Mouse (Mus musculus) heart, embryonic 15.5 days (tissue): ENCODE results near the gene Mdga2. TPM values are rescaled to one million over a fixed set of nuclear protein-coding genes. Genes with fewer than 3 reads are reported as not detected.

Source experiments
- ATAC-seq: fragments of 200-750 bp; cut with Nextera tagmentation; replicated peaks from 2 replicates; pipeline ENCODE4 v1.8.0; 2017; ENCODE audit warnings: low read depth, moderate TSS enrichment; ENCODE audit not compliant: insufficient number of reproducible peaks, insufficient read depth, low FRiP score
- H3K27ac ChIP-seq: fragments of 300-500 bp; sonication (generic); 2 replicates; pipeline ENCODE4 v1.5.1; 2015; ENCODE audit warnings: mild to moderate bottlenecking, inconsistent platforms
- H3K27me3 ChIP-seq: fragments of 300-500 bp; sonication (generic); 2 replicates; pipeline ENCODE4 v1.6.1; 2015; ENCODE audit warnings: inconsistent platforms
- H3K36me3 ChIP-seq: fragments of 300-500 bp; sonication (generic); 2 replicates; pipeline ENCODE4 v1.6.1; 2015; ENCODE audit warnings: mild to moderate bottlenecking, inconsistent platforms
- H3K4me1 ChIP-seq: fragments of 300-500 bp; sonication (generic); replicated peaks from 2 replicates; pipeline ENCODE4 v1.6.1; 2015; ENCODE audit warnings: inconsistent platforms
- H3K4me2 ChIP-seq: fragments of 300-500 bp; sonication (generic); 2 replicates; pipeline ENCODE4 v1.6.1; 2015; ENCODE audit warnings: inconsistent platforms, mild to moderate bottlenecking, moderate library complexity
- H3K4me3 ChIP-seq: fragments of 300-500 bp; sonication (generic); 2 replicates; pipeline ENCODE4 v1.5.1; 2015; ENCODE audit warnings: mild to moderate bottlenecking, inconsistent platforms
- H3K9ac ChIP-seq: fragments of 300-500 bp; sonication (generic); 2 replicates; pipeline ENCODE4 v1.6.1; 2015; ENCODE audit warnings: mild to moderate bottlenecking, inconsistent platforms
- H3K9me3 ChIP-seq: fragments of 300-500 bp; sonication (generic); replicated peaks from 2 replicates; pipeline ENCODE4 v1.6.1; 2016; ENCODE audit warnings: inconsistent platforms
- WGBS: fragments of 180-500 bp; shearing (Covaris S2); methylation state at CpG from one replicate; pipeline ENCODE4 v1.1.7; 2015; ENCODE audit warnings: mixed read lengths; 5-methylcytosine and 5-hydroxymethylcytosine counted together
- polyA plus RNA-seq: library from polyadenylated mRNA; unstranded; fragments of >200 nt; fragmentation: Nextera tagmentation; extraction: Ambion mirVana; gene quantifications from 2 replicates; pipeline ENCODE4 v1.2.1, GENCODE M21; 2015

Gene Mdga2
- polyA plus RNA-seq, 1 experiment from 2014 or later = 0.39 TPM

DNA sequence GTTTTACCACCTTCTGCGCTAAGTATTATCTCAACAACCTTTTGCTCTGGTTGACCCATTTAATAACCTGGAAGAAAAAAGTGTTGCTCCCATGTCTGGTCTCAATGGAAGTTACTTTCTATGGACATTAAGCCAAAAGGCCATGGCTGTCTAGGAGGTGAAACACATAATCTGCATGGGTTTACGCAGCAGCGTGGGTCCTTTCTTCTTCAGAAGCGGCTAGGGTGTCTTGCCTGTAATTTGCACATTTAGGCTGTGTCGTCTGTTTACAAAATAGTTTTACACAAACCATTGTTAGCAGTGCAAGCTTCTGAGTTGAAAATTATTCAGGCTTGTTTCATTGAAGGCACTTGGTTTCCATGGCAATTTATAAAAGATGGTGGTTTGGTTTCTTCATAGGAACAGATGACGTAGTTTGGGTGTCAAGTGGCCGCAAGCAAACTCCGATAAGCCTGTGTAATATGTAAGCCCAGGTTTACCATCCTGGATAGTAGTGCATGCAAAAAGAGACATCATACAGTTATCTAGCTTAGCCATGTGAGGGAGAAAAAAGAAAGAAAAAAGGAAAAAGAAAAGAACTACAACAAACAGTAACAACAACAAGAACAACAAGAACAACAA is 752.0 kb downstream of the Mdga2 start:
- Histone ChIP-seq H3K4me3 (no peak overlapping the region), H3K4me2 (no peak overlapping the region), H3K27ac (no peak overlapping the region), H3K36me3 (no peaks in the 10 kb centered on the region), H3K27me3 (no peaks in the 10 kb centered on the region), H3K9ac (no peak overlapping the region), H3K4me1 (no peaks in the 10 kb centered on the region), H3K9me3 (no peaks in the 10 kb centered on the region)
- WGBS = 87% methylated on average over 8 of the region's 8 CpGs
- no peak for ATAC-seq

DNA sequence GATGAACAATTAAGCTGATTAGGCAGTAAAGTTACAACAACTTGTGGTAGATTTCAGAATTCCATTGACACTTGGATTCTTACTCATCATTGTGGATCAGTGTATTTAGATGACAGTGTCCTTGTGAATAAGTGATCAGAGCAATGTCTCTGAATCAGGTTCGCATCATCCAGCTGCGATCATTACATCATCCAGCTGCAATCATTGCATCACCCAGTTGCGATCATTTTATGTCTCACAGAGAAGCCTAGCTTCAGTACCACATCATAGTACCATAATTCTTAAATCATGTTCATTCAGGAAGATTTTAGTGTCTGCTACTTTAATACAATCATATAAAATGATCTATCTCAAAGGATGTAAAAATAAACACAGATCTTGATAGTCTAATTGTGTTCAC is 756.8 kb downstream of the Mdga2 start:
- Histone ChIP-seq H3K36me3 (no peaks in the 10 kb centered on the region), H3K27me3 (no peaks in the 10 kb centered on the region), H3K4me2 (no peak overlapping the region), H3K27ac (no peak overlapping the region), H3K4me3 (no peak overlapping the region), H3K4me1 (no peaks in the 10 kb centered on the region), H3K9ac (no peak overlapping the region), H3K9me3 (no peaks in the 10 kb centered on the region)
- 82% methylated on average over 3 of the region's 3 CpGs for WGBS
- ATAC-seq = no peak

DNA sequence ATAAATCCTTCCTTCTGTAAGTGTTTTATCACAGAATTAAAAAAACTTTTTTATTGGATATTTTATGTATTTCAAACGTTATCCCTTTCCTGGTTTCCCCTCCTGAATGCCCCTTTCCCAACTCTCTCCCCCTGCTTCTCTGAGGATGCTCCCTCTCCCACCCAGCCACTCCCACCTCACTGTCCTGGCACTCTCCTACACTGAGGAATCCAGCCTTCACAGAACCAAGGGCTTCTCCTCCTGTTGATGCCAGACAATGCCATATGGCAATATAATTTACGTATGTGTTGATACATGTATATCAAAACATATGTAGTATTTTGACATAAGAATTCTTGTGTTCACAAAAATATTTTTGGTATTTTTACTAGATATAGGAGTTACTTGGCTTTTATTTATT is 779.0 kb downstream of the Mdga2 start:
- Histone ChIP-seq H3K4me3 (no peak overlapping the region), H3K27me3 (no peaks in the 10 kb centered on the region), H3K27ac (no peak overlapping the region), H3K36me3 (no peaks in the 10 kb centered on the region), H3K9me3 (no peaks in the 10 kb centered on the region), H3K4me2 (no peak overlapping the region), H3K4me1 (no peaks in the 10 kb centered on the region), H3K9ac (no peak overlapping the region)
- ATAC-seq = no peak
- 65% methylated on average over 2 of the region's 2 CpGs for WGBS
